Mouse (Mus musculus) thymus, adult 18-20 months (tissue): ENCODE data around the gene Foxc1.

Experiments used
- DNase-seq, 2 experiments: peaks; one replicate each; pipeline ENCODE4 v3.0.0; 2022; ENCODE audit warnings: mixed read lengths in 2 of 2

Gene Foxc1

GRCm38 (mm10) chr13:31849258-31849971 lies 43.0 kb downstream of the Foxc1 start:
- DNase-seq = no peak

GRCm38 (mm10) chr13:31853564-31853963 lies 47.1 kb downstream of the Foxc1 start:
- no peak for DNase-seq

GRCm38 (mm10) chr13:31854000-31854399 lies 47.6 kb downstream of the Foxc1 start:
- no peak for DNase-seq

DNA sequence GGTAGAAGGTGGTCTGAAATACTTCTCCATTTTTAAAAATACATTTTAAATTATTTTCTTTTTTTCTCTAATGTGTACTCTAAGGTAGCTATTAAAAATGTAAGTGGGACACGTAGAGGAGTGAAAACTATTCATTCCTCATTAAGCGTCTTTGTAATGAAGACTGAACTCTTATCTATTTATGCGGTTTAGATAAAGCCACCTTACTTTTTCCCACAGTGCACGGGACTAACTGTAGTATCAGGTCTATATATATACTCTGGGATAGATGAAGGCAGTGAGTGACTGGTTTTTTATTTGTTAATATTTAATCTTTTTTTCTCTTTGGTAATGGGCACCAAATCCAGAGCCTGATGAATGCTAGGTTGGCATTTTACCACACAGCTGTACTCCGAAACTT lies 53.8 kb downstream of the Foxc1 start:
- no peak for DNase-seq
